Mouse (Mus musculus): ENCODE results near the gene Gtpbp2. TPM values are rescaled to one million over a fixed set of nuclear protein-coding genes. Genes with fewer than 3 reads are reported as not detected.

Gtpbp2 gene
- polyA plus RNA-seq, 1 experiment from 2014 or later = 39.1 TPM

GRCm38 (mm10) chr17:46156680-46157079 lies 4.2 kb upstream of the Gtpbp2 start:
- Histone ChIP-seq H3K9me3 (replicated peaks) (no peaks in the 10 kb centered on the region), H3K27ac (ENCODE audit: poor library complexity, severe bottlenecking) (no peak overlapping the region), H3K36me3 (peaks cover 2% of the 10 kb centered on the region; the same call in 1 of the 2 replicates), H3K9ac (no peak overlapping the region), H3K4me2 (no peak overlapping the region), H3K4me3 (no peak overlapping the region), H3K4me1 (replicated peaks) (peaks cover 19% of the 10 kb centered on the region), H3K27me3 (replicated peaks) (no peaks in the 10 kb centered on the region)
- WGBS = 80% methylated on average over 5 of the region's 5 CpGs
- no peak for ATAC-seq (ENCODE audit: insufficient number of reproducible peaks, low FRiP score)

DNA sequence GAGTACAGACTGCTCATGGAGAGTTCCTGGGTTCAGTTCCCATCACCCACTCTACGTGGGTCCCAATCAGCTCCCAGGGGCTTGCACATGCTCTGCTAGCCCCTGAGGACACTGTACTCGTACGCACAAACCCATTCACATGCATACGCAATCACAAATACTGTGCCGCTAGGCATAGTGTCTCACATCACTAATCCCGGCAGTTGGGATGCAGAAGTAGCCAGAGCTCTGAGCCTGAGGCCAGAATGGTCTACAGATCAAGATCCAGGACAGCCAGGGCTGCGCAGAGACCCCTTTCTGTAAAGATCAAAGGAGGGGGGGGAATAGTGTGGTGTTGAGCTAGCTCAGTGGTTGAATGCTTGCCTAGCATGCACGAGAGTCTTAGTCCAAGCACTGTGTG lies 3.7 kb upstream of the Gtpbp2 start:
- 88% methylated on average over 8 of the region's 8 CpGs for WGBS
- no peaks in the 10 kb centered on the region for H3K9me3 ChIP-seq (replicated peaks)
- no peaks in the 10 kb centered on the region for H3K36me3 ChIP-seq
- no peaks in the 10 kb centered on the region for H3K27me3 ChIP-seq (replicated peaks)
- H3K9ac ChIP-seq = no peak overlapping the region
- H3K4me1 ChIP-seq (replicated peaks) = peaks cover 22% of the 10 kb centered on the region
- no peak overlapping the region for H3K4me3 ChIP-seq
- no peak for ATAC-seq (ENCODE audit: insufficient number of reproducible peaks, low FRiP score)
- H3K4me2 ChIP-seq = no peak overlapping the region
- no peak overlapping the region for H3K27ac ChIP-seq (ENCODE audit: poor library complexity, severe bottlenecking)

GRCm38 (mm10) chr17:46159236-46159635 lies 1.6 kb upstream of the Gtpbp2 start:
- Histone ChIP-seq H3K9me3 (replicated peaks) (no peaks in the 10 kb centered on the region), H3K27me3 (replicated peaks) (no peaks in the 10 kb centered on the region), H3K4me3 (peak overlapping the region; percentile 74), H3K4me1 (replicated peaks) (peaks cover 28% of the 10 kb centered on the region), H3K27ac (ENCODE audit: poor library complexity, severe bottlenecking) (peak overlapping the region; percentile 98), H3K9ac (peak overlapping the region; percentile 73; the same call in 1 of the 2 replicates), H3K4me2 (peak overlapping the region; percentile 74), H3K36me3 (peaks cover 10% of the 10 kb centered on the region)
- ATAC-seq (ENCODE audit: insufficient number of reproducible peaks, low FRiP score) = no peak
- 22% methylated on average over 2 of the region's 2 CpGs for WGBS

- Histone ChIP-seq H3K36me3 (peaks cover 20% of the 10 kb centered on the region), H3K4me1 (replicated peaks) (peaks cover 28% of the 10 kb centered on the region), H3K4me3 (peak overlapping the region; percentile 74), H3K9ac (peak overlapping the region; percentile 73), H3K27ac (ENCODE audit: poor library complexity, severe bottlenecking) (peak overlapping the region; percentile 98), H3K27me3 (replicated peaks) (no peaks in the 10 kb centered on the region), H3K4me2 (peak overlapping the region; percentile 74), H3K9me3 (replicated peaks) (no peaks in the 10 kb centered on the region)
- WGBS = 0% methylated on average over 16 of the region's 16 CpGs
- peak; percentile 81 for ATAC-seq (ENCODE audit: insufficient number of reproducible peaks, low FRiP score)
These were observed 656 bp upstream of the Gtpbp2 start for GRCm38 (mm10) chr17:46160090-46160662.

DNA sequence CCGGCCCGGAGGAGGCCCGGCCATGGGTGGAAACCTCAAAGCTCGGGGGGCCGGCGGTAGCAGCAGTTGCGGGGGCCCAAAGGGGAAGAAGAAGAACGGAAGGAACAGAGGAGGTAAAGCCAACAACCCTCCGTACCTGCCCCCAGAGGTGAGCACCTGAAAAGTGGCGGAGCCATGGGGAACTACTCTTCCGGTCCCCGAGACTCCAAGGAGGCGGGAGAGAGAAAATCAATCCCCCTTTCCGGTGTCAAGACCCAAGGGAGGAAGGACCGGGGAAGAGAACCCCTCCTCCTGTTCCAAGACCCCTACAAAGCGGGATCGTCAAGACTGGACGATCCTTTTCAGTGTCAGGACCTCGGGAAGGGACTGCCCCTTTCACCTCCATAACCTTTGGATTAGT lies 347 bp downstream of the Gtpbp2 start:
- Histone ChIP-seq H3K4me3 (peak overlapping the region; percentile 74), H3K27ac (ENCODE audit: poor library complexity, severe bottlenecking) (peak overlapping the region; percentile 86), H3K36me3 (peaks cover 30% of the 10 kb centered on the region), H3K4me2 (peak overlapping the region; percentile 74), H3K27me3 (replicated peaks) (no peaks in the 10 kb centered on the region), H3K9ac (peak overlapping the region; percentile 92), H3K9me3 (replicated peaks) (no peaks in the 10 kb centered on the region), H3K4me1 (replicated peaks) (peaks cover 36% of the 10 kb centered on the region)
- WGBS = 0% methylated on average over 19 of the region's 19 CpGs
- no peak for ATAC-seq (ENCODE audit: insufficient number of reproducible peaks, low FRiP score)

DNA sequence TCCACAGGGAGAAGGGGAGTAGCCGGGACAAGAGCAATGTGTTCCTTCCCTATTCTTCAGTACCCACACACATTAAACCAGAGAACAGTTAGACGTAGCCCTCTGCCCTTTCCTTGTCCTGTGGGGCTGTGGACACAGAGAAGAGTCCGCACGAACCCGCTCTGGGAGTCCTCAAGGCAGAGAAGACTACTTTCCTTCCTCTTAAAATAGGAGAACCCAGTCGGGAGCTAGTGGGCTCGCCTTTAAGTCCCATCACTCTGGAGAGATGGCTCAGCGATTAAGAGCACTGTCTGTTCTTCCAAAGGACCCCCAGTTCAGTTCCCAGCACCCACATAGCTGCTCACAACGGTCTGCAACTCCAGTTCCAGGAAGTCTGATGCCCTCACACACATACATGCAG lies 878 bp downstream of the Gtpbp2 start:
- 50% methylated on average over 9 of the region's 9 CpGs for WGBS

GRCm38 (mm10) chr17:46162551-46162950 lies 1.7 kb downstream of the Gtpbp2 start:
- Histone ChIP-seq H3K4me3 (peak overlapping the region; percentile 74), H3K4me1 (replicated peaks) (peaks cover 45% of the 10 kb centered on the region), H3K9me3 (replicated peaks) (no peaks in the 10 kb centered on the region), H3K36me3 (peaks cover 43% of the 10 kb centered on the region), H3K27ac (ENCODE audit: poor library complexity, severe bottlenecking) (no peak overlapping the region), H3K9ac (no peak overlapping the region), H3K27me3 (replicated peaks) (no peaks in the 10 kb centered on the region), H3K4me2 (peak overlapping the region; percentile 74)
- no peak for ATAC-seq (ENCODE audit: insufficient number of reproducible peaks, low FRiP score)
- WGBS = 85% methylated on average over 7 of the region's 7 CpGs

More for the DNA sequence above, 878 bp downstream of the Gtpbp2 start:
- Histone ChIP-seq H3K9ac (peak overlapping the region; percentile 92), H3K4me2 (peak overlapping the region; percentile 74), H3K27me3 (replicated peaks) (no peaks in the 10 kb centered on the region), H3K4me3 (peak overlapping the region; percentile 74), H3K27ac (ENCODE audit: poor library complexity, severe bottlenecking) (peak overlapping the region; percentile 86; the same call in 1 of the 2 replicates), H3K36me3 (peaks cover 35% of the 10 kb centered on the region), H3K9me3 (replicated peaks) (no peaks in the 10 kb centered on the region), H3K4me1 (replicated peaks) (peaks cover 41% of the 10 kb centered on the region)
- ATAC-seq (ENCODE audit: insufficient number of reproducible peaks, low FRiP score) = no peak

DNA sequence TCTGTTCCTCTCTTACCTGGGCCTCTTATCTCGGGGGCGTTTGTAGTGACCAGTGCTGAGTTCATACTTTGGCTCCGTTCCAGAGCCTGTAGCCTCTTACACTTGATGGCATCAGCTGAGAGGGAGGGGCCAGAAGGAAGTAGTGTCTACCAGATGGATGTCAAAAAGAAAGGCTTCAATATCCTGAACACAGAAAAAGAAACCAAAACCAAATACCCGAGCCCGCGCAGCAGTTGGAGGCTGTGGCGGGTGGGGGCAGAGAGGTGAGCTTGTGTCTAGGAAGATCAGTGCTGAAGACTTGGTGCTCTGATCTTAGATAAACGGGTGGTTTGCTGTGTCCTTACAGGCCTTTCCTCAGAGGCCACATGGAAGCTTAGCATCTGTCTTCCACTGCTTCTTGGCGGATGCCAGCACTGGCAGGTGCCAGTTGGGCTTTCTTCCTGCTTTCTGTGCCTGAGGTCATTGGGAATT lies 2.2 kb downstream of the Gtpbp2 start:
- H3K27me3 ChIP-seq (replicated peaks) = no peaks in the 10 kb centered on the region

GRCm38 (mm10) chr17:46164301-46164700 lies 3.5 kb downstream of the Gtpbp2 start:
- peaks cover 61% of the 10 kb centered on the region for H3K36me3 ChIP-seq
- WGBS = 86% methylated on average over 8 of the region's 8 CpGs

More for the DNA sequence above, 2.2 kb downstream of the Gtpbp2 start:
- WGBS = 70% methylated on average over 9 of the region's 9 CpGs
- H3K4me3 ChIP-seq = peak overlapping the region; percentile 74
- H3K4me2 ChIP-seq = peak overlapping the region; percentile 74
- H3K4me1 ChIP-seq (replicated peaks) = peaks cover 47% of the 10 kb centered on the region
- H3K36me3 ChIP-seq = peaks cover 48% of the 10 kb centered on the region
- H3K9me3 ChIP-seq (replicated peaks) = no peaks in the 10 kb centered on the region
- ATAC-seq (ENCODE audit: insufficient number of reproducible peaks, low FRiP score) = no peak
- H3K9ac ChIP-seq = no peak overlapping the region
- H3K27ac ChIP-seq (ENCODE audit: poor library complexity, severe bottlenecking) = no peak overlapping the region

GRCm38 (mm10) chr17:46164791-46165190 lies 4.0 kb downstream of the Gtpbp2 start:
- Histone ChIP-seq H3K27me3 (replicated peaks) (no peaks in the 10 kb centered on the region), H3K4me3 (no peak overlapping the region), H3K4me1 (replicated peaks) (peaks cover 45% of the 10 kb centered on the region), H3K9ac (no peak overlapping the region), H3K36me3 (peaks cover 66% of the 10 kb centered on the region), H3K4me2 (no peak overlapping the region), H3K27ac (ENCODE audit: poor library complexity, severe bottlenecking) (no peak overlapping the region), H3K9me3 (replicated peaks) (no peaks in the 10 kb centered on the region)
- ATAC-seq (ENCODE audit: insufficient number of reproducible peaks, low FRiP score) = no peak
- 88% methylated on average over 10 of the region's 10 CpGs for WGBS

More at GRCm38 (mm10) chr17:46164301-46164700, 3.5 kb downstream of the Gtpbp2 start:
- no peak for ATAC-seq (ENCODE audit: insufficient number of reproducible peaks, low FRiP score)
- Histone ChIP-seq H3K9ac (no peak overlapping the region), H3K4me1 (replicated peaks) (peaks cover 50% of the 10 kb centered on the region), H3K9me3 (replicated peaks) (no peaks in the 10 kb centered on the region), H3K27ac (ENCODE audit: poor library complexity, severe bottlenecking) (no peak overlapping the region), H3K27me3 (replicated peaks) (no peaks in the 10 kb centered on the region), H3K4me2 (no peak overlapping the region), H3K4me3 (no peak overlapping the region)

DNA sequence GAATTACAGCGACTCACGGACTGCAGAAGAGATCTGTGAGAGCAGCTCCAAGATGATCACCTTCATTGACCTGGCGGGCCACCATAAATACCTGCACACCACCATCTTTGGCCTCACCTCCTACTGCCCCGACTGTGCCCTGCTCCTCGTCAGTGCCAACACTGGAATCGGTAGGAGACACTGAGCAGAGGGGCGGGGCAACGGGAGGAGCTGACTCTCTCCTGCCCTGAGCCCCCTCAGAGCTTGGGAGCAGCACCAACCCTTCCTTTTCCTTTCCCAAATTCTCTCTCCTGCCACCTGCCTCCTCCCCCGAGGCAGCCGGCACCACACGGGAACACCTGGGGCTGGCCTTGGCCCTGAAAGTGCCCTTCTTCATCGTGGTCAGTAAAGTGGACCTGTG lies 4.6 kb downstream of the Gtpbp2 start:
- Histone ChIP-seq H3K36me3 (peaks cover 72% of the 10 kb centered on the region), H3K4me2 (no peak overlapping the region), H3K27ac (ENCODE audit: poor library complexity, severe bottlenecking) (no peak overlapping the region), H3K9me3 (replicated peaks) (no peaks in the 10 kb centered on the region), H3K9ac (no peak overlapping the region), H3K4me3 (no peak overlapping the region), H3K4me1 (replicated peaks) (peaks cover 45% of the 10 kb centered on the region), H3K27me3 (replicated peaks) (no peaks in the 10 kb centered on the region)
- 84% methylated on average over 12 of the region's 12 CpGs for WGBS
- ATAC-seq (ENCODE audit: insufficient number of reproducible peaks, low FRiP score) = no peak

DNA sequence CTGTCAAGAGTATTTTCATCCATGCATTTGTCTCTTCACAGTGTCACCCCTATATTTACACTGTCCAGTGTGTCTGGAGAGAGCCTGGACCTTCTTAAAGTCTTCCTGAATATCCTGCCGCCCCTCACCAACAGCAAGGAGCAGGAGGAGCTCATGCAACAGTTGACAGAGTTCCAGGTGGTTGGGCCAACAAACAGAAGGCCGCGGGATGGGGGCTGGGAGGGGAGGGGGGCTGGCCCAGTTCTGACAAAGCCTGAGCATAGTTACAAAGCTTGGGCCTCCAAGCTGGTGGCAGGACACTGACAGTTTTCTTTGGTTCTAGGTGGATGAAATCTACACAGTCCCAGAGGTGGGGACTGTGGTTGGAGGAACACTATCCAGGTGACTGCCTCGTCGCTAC lies 5.4 kb downstream of the Gtpbp2 start:
- Histone ChIP-seq H3K4me3 (no peak overlapping the region), H3K9ac (no peak overlapping the region), H3K27ac (ENCODE audit: poor library complexity, severe bottlenecking) (no peak overlapping the region), H3K36me3 (peaks cover 80% of the 10 kb centered on the region), H3K4me2 (no peak overlapping the region), H3K4me1 (replicated peaks) (peaks cover 45% of the 10 kb centered on the region), H3K27me3 (replicated peaks) (no peaks in the 10 kb centered on the region), H3K9me3 (replicated peaks) (no peaks in the 10 kb centered on the region)
- ATAC-seq (ENCODE audit: insufficient number of reproducible peaks, low FRiP score) = no peak
- WGBS = 84% methylated on average over 5 of the region's 5 CpGs
